Mouse (Mus musculus): ENCODE results near the gene Nptxr.

The Nptxr gene

GRCm38 (mm10) chr15:79787815-79788214, 16.8 kb downstream of the Nptxr start:
- no peak for DNase-seq

DNA sequence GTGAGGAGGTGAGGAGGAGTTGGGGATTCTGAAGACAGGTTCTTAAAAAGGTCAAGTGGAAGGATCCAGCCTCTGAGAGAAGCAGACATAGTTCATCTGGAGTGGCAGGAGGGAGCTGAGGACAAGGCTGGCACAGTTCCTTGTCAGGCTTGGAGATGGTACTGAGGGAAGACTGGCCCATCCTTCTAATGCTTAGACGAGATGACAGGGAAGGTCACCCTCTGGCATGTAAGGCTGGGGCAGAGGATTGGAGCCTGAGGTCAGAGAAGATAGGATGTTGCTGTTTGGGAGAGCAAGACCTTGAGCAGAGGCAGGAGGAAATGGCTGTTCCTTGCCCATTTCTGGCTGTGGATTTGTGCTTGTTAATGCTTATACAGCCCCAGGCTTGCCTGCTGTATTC, 19.5 kb downstream of the Nptxr start:
- DNase-seq, result no peak

GRCm38 (mm10) chr15:79777749-79778148, 26.8 kb downstream of the Nptxr start, which contains the start of gene Dnal4:
Gene Dnal4 (minus strand): TSS chr15:79777849.
- DNase-seq, result no peak

GRCm38 (mm10) chr15:79775662-79776061, 28.9 kb downstream of the Nptxr start:
- DNase-seq, result no peak

- DNase-seq, result peak; percentile 97 to 98
Measured at GRCm38 (mm10) chr15:79774117-79775027, 30.2 kb downstream of the Nptxr start.

- DNase-seq, result no peak
Measured at GRCm38 (mm10) chr15:79770629-79771240, 33.8 kb downstream of the Nptxr start.

DNA sequence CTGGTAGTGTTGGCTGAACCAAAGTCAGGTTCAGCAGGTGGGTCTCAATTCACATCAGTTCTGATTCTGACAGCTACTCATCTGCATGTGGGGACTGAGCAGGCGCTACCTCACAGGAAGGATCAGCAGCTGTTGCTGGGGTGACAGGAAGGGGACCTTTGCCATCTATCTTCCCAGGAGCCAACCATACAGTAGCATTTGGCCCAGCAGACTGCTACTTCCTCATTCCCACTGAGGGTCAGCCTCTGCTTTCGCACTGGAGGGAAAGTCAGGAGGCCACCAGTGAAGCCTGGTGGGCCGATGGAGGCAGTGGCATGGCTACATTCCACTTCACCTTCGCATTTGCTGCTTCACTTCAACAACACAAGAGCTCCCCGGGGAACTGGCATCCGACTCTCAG, 36.3 kb downstream of the Nptxr start:
- no peak for DNase-seq

DNA sequence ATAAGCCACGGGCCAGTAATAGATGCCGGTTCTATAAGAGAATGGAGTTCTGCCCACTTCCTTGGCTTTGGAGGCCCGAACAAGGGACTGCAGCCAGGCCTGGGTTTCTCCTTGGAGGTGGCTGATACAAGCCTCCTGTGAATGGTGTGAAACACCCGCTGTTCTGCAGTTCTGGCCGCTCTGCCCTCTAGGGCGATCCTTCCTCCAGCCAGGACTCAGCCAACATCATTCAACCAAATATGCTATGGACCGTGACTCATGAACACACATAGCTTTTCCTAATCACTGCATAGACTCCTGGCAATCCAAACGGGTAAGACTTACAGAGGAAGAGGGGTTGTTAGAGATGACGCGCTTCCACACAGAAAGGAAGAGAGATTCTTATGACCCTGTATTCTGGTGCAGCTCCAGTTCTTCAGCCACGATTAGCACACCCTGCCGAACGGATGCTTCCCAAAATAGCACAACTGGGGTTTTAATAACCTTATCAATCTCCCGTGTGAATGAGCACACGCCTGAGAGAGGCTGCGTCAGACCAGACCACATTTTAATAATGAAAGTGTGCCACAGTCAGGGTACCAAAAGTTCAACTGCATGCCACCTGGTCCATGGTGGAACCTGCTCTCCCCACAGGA, 37.1 kb downstream of the Nptxr start:
- DNase-seq, result no peak

GRCm38 (mm10) chr15:79766586-79767071, 37.9 kb downstream of the Nptxr start:
- DNase-seq, result no peak

GRCm38 (mm10) chr15:79766168-79766567, 38.4 kb downstream of the Nptxr start:
- no peak for DNase-seq

DNA sequence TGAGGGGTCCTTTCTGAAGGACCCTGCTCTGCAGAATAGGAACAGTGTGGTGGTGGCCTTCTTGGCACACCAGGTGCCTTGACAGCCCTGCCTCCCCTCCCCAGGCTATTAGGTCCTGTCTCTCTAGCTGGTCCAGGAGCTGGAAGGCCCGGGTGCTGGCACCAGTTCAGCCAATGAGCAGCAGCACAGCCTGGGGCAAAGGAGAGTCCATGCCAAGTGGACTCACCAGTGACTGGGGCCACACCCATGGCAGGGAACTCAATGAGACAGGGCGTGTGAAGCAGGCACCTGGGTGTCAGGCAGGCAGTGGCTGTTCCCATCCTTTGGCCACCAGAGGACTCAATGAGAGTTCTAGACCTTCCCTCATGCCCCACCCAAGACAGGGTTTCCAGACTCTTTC, 39.2 kb downstream of the Nptxr start:
- DNase-seq, result no peak

DNA sequence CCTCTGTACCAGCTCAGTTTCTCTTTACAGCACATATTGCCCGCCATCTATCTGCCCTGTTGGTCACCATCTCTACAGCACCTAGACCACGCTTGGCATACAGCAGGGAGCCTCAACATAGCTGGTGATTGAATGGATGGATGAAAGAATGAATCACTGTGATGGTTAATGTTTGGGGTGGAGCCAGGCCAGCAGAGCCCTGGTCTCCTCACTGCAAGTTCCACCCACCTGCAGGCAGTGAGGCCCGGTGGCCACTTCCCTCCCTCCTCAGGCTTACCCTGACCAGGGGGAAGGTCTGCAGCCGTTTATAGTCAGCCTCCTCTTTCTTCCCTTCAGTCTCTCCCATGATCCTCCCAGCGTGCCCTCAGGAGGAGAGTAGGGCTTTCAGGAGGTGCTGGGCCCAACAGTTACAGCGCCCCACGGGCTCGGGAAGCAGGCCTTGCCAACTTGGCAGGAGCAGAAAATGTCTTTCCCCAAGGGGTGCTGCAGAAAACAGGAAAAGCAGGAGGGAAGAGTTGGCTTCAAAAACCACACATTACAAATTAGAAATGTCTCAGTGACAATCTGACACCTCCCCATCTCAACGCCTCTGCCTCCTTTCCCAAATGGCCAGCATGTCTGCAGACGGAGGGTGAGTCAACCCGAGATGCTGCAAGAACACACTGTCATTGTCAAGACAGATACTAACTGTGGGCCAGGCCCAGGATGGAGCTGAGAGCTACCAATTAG, 39.9 kb downstream of the Nptxr start:
- DNase-seq, result no peak

DNA sequence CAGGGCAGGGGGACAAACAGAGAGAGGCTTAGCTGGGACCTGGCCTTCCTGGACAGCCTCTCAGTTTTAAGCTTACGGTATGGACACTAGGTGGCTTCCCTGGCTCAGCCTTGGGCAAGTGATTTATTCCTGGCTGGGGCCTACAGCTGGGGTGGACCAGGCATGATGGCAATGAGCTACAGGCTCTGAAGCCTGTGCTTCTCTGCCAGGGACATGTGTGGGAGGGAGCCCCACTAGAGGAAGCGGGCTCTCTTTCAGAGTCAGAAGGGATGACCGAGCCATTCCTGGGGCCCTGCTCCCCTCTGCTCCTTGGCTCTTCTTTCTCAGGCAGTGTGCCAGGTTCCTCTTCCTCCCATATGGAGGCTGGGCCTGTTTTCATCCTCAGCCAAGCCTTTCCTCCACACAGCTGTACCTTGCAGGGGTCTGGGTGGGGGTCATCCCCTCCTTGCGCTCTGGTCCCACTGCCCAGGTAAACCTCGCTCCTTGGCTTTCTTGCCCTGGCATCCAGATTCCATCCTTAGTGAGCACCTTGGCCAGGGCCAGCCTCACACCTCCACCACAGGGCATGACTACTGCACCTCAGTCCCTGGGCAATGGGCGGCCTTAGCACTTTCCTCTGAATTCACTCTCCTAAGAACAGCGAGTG, 40.8 kb downstream of the Nptxr start:
- DNase-seq, result no peak

- no peak for DNase-seq
Measured at GRCm38 (mm10) chr15:79763001-79763400, 41.6 kb downstream of the Nptxr start.

GRCm38 (mm10) chr15:79760956-79761355, 43.6 kb downstream of the Nptxr start:
- DNase-seq, result no peak

DNA sequence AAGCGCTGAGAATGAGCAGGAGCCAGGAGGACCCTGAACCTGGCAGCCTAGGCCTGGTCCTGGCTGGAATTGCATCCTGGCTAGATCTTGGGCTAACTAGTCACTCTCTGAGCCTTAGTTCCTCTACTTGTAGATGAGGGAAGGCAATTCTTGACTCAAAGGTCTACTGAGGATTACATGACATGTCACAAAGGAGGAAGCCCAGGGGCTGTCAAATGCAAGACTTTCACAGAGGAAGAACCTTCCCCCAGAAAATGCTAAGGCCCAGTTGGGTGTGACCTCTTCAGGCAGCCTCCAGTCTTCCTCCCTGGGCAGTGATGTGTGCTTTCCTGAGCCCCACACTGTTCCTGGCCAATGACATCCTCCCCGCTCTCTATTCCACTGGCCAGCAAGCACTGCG, 47.4 kb downstream of the Nptxr start:
- no peak for DNase-seq

DNA sequence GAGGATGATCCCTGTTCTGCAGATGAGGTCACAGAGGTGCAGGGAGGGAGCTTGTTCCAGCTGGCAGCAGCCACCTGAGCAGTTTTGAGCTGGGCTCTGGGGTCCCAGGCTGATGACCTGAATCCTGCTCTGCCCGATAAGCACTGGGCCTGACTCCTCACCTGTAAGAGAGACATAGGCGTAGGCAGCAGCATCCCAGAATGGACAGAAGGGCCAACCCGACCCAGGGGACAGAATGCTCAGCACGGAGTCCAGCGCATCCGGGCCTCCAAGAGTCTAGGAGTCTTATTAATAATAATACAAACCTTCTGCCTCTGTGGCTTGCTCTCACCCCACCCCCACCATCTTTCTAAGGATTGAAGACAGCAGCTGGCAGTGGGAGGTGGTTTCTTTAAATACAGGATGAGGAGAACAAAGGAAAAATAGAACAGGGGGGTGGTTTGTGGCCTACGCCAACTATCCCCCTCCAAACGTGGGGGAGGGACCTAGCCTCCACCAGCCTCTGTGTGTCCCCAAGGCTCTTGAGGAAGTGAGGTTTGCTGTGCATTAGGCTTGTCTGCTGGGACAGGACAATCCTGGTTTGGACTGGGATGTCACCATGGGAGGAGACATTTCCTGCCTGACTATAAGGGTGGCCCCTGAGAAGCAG, 48.5 kb downstream of the Nptxr start:
- DNase-seq, result no peak

DNA sequence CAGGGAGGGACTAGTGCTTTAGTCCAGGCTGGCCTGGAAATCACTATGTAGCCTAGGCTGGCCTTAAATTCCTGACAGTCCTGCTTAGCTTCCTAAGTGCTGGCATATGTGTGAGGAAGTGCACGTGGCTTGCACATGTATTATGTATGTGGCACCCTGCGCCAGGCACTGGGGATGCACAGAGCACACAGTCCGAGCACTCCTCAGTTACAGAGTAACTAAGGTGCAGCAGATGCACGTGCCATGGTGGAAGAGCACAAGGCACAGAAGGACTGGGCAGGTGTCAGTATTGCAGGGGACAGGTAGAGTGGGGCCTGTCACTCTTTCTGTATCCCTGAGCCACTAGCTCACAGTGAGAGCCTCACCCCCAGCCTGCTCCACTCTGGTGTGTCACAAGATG, 49.4 kb downstream of the Nptxr start:
- no peak for DNase-seq

DNA sequence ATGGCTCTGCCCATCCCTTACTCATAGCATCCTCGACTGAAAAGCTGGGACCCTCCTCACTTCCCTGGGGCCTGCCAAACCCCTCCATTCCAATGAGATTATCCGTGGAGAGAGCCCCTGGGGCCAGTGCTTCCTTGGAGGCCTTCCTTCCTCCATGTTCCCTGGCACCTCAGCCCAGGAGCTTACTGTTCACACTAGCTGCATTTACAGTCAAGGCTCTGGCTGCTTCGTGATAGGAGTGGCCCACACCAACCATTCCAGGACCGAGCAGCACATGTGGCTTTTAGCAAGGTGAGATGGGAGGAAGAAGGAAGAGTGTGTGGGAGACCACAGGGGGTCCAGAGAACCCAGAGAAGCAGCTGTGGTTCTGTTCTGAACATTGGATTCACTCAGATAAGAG, 50.7 kb downstream of the Nptxr start:
- no peak for DNase-seq

DNA sequence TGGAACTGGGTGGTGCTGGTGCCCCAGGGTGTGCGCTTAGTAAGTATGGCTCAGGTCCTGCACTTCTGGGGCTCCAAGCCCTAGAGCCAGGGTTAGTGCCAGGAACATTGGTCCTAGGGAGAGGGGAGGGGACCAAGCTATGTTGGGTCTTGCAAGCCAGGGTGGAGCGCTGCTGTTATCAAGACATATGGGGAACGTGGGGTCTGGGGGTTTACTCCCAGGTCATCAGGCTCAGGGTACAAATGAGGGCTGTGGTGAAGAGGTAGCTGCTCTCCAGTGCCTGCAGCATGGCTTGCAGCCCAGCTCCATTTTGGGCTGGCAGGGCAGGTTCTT, 51.2 kb downstream of the Nptxr start:
- DNase-seq, result no peak

- DNase-seq, result peak; percentile 87
Measured at GRCm38 (mm10) chr15:79752742-79753419, 51.7 kb downstream of the Nptxr start.

All from B cell, adult 2 months (primary cell).